Mouse (Mus musculus): ENCODE measurements around the gene Mical1.
A peak's percentile ranks its signal among the peaks of the same experiment; 100 is the strongest.

Mical1 gene

GRCm38 (mm10) chr10:41477278-41478181 lies 1.4 kb downstream of the Mical1 start:
- DNase-seq (ENCODE audit: low spot score), result peak; percentile 92

DNA sequence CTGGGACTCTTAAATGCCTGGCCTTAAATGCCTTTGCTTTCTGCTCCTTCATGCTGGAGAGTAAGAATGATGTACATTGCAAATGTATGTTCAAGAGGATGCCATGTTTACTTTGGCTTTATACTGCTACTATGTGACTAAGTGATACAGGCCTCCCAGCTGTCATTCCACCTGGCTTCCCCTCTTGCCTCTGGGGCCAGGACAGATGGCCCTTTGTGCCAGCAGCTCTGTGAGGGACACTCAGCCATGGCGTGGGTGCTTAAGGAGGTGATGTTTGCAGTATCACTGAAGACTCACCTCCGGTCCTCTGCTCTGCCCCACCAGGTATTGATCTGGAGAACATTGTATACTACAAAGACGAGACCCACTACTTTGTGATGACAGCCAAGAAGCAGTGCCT lies 3.8 kb downstream of the Mical1 start:
- DNase-seq (ENCODE audit: low spot score), result no peak

DNA sequence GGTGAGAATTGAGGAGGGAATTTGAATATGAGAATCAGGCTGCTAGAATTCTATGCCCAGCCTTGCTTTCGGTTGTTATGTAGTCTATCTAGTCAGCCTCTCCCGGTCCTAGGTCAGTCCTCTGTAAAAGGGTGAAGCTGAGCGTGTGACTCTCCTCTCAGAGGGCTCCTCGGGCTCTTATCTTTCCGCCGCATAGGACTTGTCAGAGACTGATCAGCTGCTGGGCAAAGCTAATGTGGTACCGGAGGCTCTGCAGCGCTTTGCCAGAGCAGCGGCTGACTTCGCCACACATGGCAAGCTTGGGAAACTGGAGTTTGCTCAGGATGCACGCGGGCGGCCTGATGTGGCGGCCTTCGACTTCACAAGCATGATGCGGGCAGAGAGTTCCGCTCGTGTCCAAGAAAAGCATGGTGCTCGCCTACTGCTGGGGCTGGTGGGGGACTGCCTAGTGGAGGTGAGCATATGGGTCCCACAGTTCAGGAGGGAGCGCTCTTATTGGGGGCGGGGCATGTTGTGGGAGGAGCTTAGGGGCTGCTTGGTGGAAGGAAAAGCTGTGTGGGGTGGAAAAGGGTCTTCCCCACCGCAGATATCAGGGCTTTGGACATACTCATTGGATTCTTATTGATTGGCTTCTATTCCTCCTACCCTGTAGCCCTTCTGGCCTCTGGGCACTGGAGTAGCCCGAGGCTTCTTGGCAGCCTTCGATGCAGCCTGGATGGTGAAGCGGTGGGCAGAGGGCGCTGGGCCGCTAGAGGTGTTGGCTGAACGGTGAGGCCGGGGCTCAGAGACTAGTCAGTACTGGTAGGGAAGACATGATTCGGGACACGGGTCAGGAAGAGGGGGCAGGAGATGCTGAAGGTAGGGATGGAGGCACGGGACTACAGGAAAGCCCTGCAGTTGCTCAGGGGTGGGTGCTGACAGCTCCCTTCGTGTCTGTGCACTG lies 5.1 kb downstream of the Mical1 start:
- DNase-seq (ENCODE audit: low spot score), result no peak

- no peak for DNase-seq (ENCODE audit: low spot score)
Measured at GRCm38 (mm10) chr10:41482446-41482845, 6.3 kb downstream of the Mical1 start.

- no peak for DNase-seq (ENCODE audit: low spot score)
Measured at GRCm38 (mm10) chr10:41485778-41486177, 9.7 kb downstream of the Mical1 start.

GRCm38 (mm10) chr10:41486506-41487170 lies 10.5 kb downstream of the Mical1 start:
- no peak for DNase-seq (ENCODE audit: low spot score)

- no peak for DNase-seq (ENCODE audit: low spot score)
Measured at GRCm38 (mm10) chr10:41488877-41489276, 12.8 kb downstream of the Mical1 start.

- no peak for DNase-seq (ENCODE audit: low spot score)
Measured at GRCm38 (mm10) chr10:41489294-41489693, 13.2 kb downstream of the Mical1 start.

DNA sequence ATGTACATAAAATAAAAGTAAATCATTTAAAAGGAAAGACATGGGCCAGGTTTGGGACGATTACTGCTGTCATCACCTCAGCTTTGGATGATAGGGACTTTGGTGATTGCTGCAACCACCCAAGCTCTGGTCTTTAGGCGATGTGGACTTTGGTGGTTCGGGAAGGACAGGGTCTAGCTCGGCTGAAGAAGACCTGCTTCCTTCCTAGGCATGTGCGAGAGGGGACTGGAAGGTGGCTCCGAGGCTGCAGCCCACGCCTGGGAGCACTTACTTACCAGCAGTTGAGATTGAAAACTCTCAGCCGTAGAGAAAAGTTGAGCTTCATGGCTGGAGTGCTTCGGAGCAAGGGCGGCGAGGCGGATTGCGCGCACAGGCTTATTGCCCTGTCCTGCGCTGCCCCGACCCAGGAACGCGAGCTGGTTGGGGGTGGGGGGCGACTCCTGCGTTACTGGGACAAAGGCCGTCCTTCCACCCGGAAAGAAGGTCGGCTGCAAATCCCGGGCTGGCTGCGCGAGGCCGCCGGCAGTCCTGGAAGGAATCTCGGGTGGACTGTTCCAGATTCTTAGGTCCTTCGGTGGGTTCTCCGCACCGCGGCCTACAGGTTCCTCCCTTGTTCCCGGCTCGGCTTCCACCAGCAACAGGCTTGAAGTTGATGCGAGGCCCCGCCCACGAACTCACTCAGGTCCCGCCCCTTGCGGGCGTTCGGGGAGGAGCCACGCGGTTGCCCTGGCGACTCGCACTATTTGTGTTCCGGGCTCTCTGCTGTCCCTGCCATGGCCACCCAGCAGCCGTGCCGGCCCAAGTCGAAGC lies 13.8 kb downstream of the Mical1 start, which contains the start of the genes Smpd2 and Ppil6:
Gene Smpd2, minus strand, starts transcription at position 662 of the 810 bp plus-strand sequence.
Gene Ppil6, plus strand, starts transcription at position 732 of the 810 bp plus-strand sequence.
- peak; percentile 98 for DNase-seq (ENCODE audit: low spot score)

DNA sequence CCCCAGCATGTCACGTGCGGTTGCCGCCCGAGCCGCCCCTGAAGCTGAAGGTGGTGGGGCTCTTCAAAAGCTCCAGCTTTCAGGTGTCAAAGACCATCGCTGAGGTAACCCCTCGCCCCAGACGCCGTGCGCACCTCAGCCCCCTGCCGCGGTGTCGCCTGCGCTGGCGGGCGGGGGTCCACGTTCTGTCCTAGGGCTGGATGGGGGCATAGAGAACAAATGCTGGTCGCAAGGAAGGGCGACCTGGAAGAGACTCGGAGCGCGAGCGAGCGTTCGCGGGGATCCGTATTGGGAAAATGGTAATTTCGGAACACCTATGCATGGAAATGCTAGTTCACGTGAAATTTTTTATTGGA lies 14.4 kb downstream of the Mical1 start:
- no peak for DNase-seq (ENCODE audit: low spot score)

GRCm38 (mm10) chr10:41491111-41491510 lies 15.0 kb downstream of the Mical1 start:
- peak; percentile 44 for DNase-seq (ENCODE audit: low spot score)

- peak; percentile 77 for DNase-seq (ENCODE audit: low spot score)
Measured at GRCm38 (mm10) chr10:41500941-41501340, 24.8 kb downstream of the Mical1 start.

DNA sequence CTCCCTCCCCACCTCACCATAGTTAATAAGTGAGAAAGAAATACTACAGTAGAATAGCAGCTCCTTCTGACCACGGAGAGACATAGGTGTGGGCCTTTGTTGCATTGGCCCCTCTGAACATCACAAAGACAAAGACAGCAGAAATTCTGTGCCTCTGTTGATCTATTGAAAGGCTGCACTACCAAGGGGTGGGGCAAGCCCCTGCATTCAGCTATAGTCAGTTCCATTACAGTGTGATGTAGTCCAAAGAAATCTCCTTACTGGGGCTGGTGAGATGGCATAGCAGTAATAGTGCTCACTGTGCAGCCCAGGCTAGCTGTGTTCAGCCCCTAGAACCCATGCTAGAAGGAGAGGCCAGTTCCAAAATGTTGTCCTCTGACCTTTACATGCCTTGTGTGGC lies 28.9 kb downstream of the Mical1 start:
- DNase-seq (ENCODE audit: low spot score), result peak; percentile 47

- DNase-seq (ENCODE audit: low spot score), result peak; percentile 96
Measured at GRCm38 (mm10) chr10:41505446-41505845, 29.3 kb downstream of the Mical1 start.

GRCm38 (mm10) chr10:41509160-41509559 lies 33.0 kb downstream of the Mical1 start:
- peak; percentile 61 for DNase-seq (ENCODE audit: low spot score)

GRCm38 (mm10) chr10:41514301-41514700 lies 38.2 kb downstream of the Mical1 start:
- DNase-seq (ENCODE audit: low spot score), result no peak

- DNase-seq (ENCODE audit: low spot score), result peak; percentile 30
Measured at GRCm38 (mm10) chr10:41514921-41515320, 38.8 kb downstream of the Mical1 start.

DNA sequence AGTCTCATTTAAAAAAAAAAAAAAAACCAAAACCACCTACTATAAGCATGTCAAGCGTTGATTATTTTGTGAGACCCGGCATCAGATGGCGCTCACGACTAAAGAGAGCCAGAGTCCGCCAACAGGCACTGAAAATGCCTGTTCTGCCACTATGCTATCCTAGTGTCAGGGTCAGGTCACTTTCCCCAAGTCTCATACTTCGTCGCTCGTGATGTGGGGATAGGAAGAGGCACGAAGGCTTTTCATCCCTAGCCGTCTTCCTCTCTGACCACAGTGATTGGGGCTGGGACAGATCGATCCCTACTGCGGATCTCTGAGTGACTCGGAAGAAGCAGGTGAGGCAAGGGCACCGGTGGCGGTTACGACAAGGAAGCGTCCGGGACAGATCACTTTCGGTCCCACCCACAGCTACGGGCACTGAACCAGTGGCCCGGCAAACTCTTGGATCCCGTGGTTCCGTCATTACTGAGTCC lies 42.4 kb downstream of the Mical1 start:
- peak; percentile 94 for DNase-seq (ENCODE audit: low spot score)

DNA sequence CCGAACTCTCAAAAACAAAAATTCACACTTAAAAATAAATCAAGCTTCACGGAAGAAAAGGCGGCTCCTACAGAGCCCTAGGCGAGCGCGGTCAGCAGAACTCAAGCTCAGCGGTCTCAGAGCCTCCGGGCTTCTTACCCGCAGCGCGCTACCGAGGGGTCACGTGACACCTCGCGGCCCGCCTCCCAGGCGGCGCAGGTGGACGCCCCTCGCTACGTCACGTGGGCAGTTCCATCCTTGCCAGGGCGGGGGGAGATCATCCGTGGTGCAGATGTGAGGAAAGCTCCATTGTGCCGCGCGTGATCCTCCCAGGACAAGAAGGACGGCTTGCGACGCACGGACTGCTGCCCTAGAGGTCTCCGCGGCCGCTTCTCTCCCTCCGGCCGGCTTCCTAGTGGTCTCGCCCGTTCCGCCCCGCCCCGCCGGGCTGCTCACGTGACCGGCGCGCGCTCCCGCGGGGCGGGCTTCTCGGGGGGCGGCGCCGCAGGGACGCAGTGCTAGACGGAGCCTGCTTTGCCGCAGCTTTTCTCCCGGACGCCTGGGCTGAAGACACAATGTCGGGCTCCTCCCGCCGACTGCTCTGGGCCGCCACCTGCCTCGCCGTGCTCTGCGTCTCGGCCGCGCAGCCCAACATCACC lies 43.0 kb downstream of the Mical1 start, which contains the start of gene Cd164:
Gene Cd164, plus strand, starts transcription at position 434 of the 638 bp plus-strand sequence.
- peak; percentile 99 for DNase-seq (ENCODE audit: low spot score)

All from MN1 (cell line).